Mouse (Mus musculus): ENCODE measurements around the gene Scaper.

DNA sequence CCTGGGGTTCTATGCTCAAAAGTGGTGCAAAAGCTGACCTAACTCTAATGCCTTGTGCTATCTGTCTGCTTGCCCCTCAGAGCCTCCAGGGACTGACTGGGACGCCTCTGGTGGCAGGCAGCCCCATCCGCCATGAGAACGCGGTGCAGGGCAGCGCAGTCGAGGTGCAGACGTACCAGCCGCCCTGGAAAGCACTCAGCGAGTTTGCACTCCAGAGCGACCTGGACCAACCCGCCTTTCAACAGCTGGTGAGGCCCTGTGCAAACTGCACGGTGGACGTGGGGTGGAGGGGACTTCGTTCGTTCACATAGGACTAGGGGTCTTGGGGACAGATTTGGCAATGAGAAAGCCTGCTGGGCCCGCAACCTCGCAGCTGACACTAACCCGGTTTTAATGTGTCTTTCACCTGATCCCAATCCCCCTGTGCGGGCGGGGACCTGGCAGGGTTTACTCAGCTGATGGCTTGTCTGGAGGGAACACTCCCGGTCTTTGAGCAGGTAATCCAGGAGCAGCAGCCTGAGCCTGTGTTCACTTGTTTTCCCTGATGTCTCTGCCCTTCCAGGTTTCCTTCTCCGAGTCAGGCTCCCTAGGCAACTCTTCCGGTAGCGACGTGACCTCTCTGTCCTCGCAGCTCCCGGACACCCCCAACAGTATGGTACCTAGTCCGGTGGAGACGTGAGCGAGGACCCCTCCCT lies 392.9 kb downstream of the Scaper start:
- no peak for TF ChIP-seq CTCF (conservative IDR thresholded peaks at IDR 0.05 in 1 of 2, IDR thresholded peaks at IDR 0.05 in 1 of 2; ENCODE audit: low read depth in 2 of 2, low read length in 2 of 2)
- no peak for TF ChIP-seq JUN (IDR thresholded peaks at IDR 0.05; ENCODE audit: insufficient read depth, low read depth, low read length)
- TF ChIP-seq POLR2A (IDR thresholded peaks at IDR 0.05; ENCODE audit: low read depth, low read length), result no peak
- no peak for TF ChIP-seq ZNF384 (IDR thresholded peaks at IDR 0.05; ENCODE audit: low read depth, low read length)
- TF ChIP-seq ZKSCAN1 (IDR thresholded peaks at IDR 0.05; ENCODE audit: borderline replicate concordance, low read depth, low read length), result no peak
- no peak for TF ChIP-seq NRF1 (IDR thresholded peaks at IDR 0.05; ENCODE audit: low read depth, low read length)
